Mouse (Mus musculus) C2C12 (cell line): ENCODE data around the gene Itpkb.

Experiments
- CTCF ChIP-seq: IDR thresholded peaks from one replicate; pipeline ENCODE4 v1.5.1; 2011; ENCODE audit not compliant: control insufficient read depth, insufficient read depth, insufficient read length
- MAX ChIP-seq: IDR thresholded peaks from one replicate; pipeline ENCODE4 v1.6.1; 2011; ENCODE audit warnings: mild to moderate bottlenecking, control low read depth
- MYOG ChIP-seq: IDR thresholded peaks from one replicate; pipeline ENCODE4 v1.6.1; 2011; ENCODE audit not compliant: control insufficient read depth, insufficient read length; ENCODE audit errors: extremely low read depth
- USF1 ChIP-seq: IDR thresholded peaks from one replicate; pipeline ENCODE4 v1.6.1; 2011; ENCODE audit warnings: low read depth, mild to moderate bottlenecking, control low read depth, moderate library complexity

- TF ChIP-seq CTCF (no peak), USF1 (no peak), MYOG (no peak), MAX (no peak)
Observed at GRCm38 (mm10) chr1:180415064-180415463, 84.8 kb downstream of the Itpkb start.
